Mouse (Mus musculus) spleen, adult 2 months (tissue): ENCODE results near the gene Fyb. TPM values are rescaled to one million over a fixed set of nuclear protein-coding genes. Genes with fewer than 3 reads are reported as not detected.

Experiments used
- DNase-seq, 2 experiments: peaks; one replicate each; pipeline versions ENCODE4 v3.0.0 to v3.0.0-alpha.2; 2012 to 2021; ENCODE audit warnings: low spot score in 2 of 2, low read depth in 1 of 2
- H3K27ac ChIP-seq: fragments of 200-500 bp; 2 replicates; pipeline ENCODE4 v1.5.1; 2012; ENCODE audit warnings: low read length, inconsistent platforms; ENCODE audit not compliant: insufficient read depth
- H3K27me3 ChIP-seq: fragments of 200-500 bp; 2 replicates; pipeline ENCODE4 v1.6.1; 2012; ENCODE audit warnings: mild to moderate bottlenecking, moderate library complexity, low read length, inconsistent platforms; ENCODE audit not compliant: control insufficient read depth, insufficient read depth
- H3K36me3 ChIP-seq: fragments of 200-500 bp; 2 replicates; pipeline ENCODE4 v1.6.1; 2012; ENCODE audit warnings: mild to moderate bottlenecking, low read length, inconsistent platforms; ENCODE audit not compliant: control insufficient read depth, insufficient read depth
- H3K4me1 ChIP-seq: fragments of 200-500 bp; 2 replicates; pipeline ENCODE4 v1.6.1; 2011; ENCODE audit warnings: inconsistent platforms; ENCODE audit not compliant: control insufficient read depth, insufficient read depth, insufficient read length
- H3K4me3 ChIP-seq: fragments of 200-500 bp; 2 replicates; pipeline ENCODE4 v1.5.1; 2011; ENCODE audit warnings: mild to moderate bottlenecking, inconsistent platforms; ENCODE audit not compliant: insufficient read depth, insufficient read length; ENCODE audit errors: extremely low read depth
- CTCF ChIP-seq: fragments of 200-500 bp; IDR thresholded peaks from 2 replicates; pipeline ENCODE4 v1.5.1; 2011; ENCODE audit warnings: mild to moderate bottlenecking, inconsistent platforms; ENCODE audit not compliant: insufficient read depth, insufficient read length, insufficient replicate concordance; ENCODE audit errors: extremely low read depth
- POLR2A ChIP-seq: fragments of 200-500 bp; IDR thresholded peaks from 2 replicates; pipeline ENCODE4 v1.6.1; 2011; ENCODE audit warnings: low read depth, low read length, inconsistent platforms
- WGBS: fragments of 180-500 bp; shearing (Covaris S2); methylation state at CpG from one replicate; pipeline ENCODE4 v1.1.7; 2018; 5-methylcytosine and 5-hydroxymethylcytosine counted together
- polyA plus RNA-seq: library from polyadenylated mRNA; depleted of rRNA; stranded (reverse); fragments of >200 nt; gene quantifications from 2 replicates; pipeline ENCODE4 v1.2.3, GENCODE M21; 2012

Fyb gene
- polyA plus RNA-seq, 1 experiment, result 35.3 TPM

DNA sequence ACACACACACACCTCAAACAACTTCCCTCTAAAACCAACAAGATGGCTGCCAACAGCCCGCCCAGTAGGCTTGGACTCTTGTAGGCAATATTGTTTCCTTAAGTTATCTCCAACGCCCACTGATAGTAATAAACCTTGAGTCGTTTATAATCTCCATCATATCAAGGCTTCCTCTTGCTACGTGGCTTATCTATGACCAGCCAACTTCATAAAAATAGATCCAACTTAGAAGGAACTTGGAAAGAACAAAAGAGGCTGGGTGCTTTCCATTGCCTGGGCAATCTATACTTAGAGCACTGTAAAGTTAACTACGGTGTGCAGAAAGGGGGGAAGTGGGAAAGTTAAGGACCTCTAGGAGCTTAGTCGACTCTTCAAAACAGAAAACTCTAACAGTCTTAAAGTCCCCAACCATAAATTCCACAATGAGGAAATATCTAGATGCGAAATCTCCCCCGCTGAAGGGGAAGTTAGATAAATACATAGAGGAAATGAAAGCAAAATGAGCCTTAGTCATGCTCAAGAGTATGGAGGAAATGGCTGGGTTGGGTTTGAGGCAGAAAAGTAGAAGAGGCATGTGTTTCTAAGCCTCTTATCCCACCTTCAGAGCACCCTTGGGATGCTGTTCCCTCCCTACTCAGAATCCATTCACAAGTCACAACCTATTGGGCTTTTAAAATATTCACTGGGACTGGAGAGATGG is 101.0 kb downstream of the Fyb start:
- peak in 1 of 2 experiments; percentile 33 for DNase-seq
- Histone ChIP-seq H3K4me3 (no peak overlapping the region), H3K27me3 (no peaks in the 10 kb centered on the region), H3K4me1 (peaks cover 14% of the 10 kb centered on the region; the same call in 1 of the 2 replicates), H3K36me3 (peaks cover 2% of the 10 kb centered on the region; the same call in 1 of the 2 replicates), H3K27ac (peak overlapping the region; percentile 24; the same call in 1 of the 2 replicates)
- WGBS, result 29% methylated on average over 8 of the region's 8 CpGs
- TF ChIP-seq CTCF (no peak), POLR2A (no peak)

DNA sequence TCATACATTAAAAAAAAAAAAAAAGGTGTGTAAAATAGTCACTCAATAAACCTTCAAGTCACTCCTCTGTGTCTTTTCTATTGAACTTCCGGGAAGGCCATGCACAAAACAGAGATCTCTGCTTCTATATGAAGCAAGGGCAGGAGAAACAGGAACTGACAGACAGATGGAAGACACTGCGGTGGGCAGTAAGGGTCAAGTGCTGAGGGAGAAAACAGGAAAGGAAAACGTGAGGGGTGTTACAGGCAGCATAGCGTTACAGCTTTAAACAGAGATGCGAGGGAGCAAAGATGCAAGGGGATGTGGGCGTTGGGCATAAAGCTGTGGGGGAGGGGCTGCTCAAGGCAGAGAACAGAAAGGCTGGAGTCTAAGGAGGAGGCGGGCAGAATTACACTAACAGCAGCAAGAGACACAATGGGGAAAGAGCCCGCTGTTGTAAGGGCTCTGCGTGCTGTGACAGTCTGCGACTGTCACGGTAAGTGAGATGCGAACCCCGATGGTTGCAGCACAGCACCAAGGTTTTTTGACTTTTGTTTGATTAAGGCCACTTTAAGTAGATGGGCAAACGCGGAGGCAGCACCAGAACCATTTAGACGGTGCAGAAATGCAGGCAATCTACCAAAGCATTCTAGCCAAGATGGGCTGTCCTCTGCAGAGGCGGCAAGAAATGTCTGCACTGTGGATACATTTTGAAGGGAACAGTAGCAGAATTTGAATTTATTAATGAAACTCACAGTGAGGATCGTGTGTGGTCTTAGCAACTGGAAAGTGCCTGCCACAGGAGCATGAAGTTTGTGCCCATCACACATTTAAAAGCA is 101.9 kb downstream of the Fyb start:
- DNase-seq, result peak in 1 of 2 experiments; percentile 12

DNA sequence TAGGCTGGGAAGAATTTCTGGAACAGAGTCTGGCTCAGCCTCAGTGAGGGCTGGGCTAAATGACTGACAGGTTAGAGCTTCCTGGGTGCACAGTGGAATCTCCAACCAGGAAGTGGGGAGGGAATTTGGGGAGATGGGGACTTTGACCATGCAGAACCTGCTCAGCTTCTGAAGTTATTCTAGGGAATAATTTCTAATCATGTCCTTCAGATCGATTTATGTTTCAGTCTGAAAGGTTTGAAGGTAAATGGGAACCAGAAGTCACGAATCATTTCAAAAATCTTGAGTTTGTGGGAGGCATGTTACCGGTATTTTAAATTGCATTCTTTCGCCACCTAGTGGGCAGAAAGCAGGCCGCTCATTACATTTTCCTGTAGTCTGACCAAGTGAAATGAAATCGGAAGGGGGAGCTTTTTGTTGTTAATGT is 103.0 kb downstream of the Fyb start:
- H3K4me1 ChIP-seq, result peaks cover 14% of the 10 kb centered on the region; the same call in 1 of the 2 replicates
- TF ChIP-seq POLR2A (no peak), CTCF (peak; percentile 23; the same call in 1 of the 2 replicates)
- peak; percentile 32 to 41 for DNase-seq
- no peaks in the 10 kb centered on the region for H3K27me3 ChIP-seq
- H3K27ac ChIP-seq, result no peak overlapping the region
- no peak overlapping the region for H3K4me3 ChIP-seq
- peaks cover 3% of the 10 kb centered on the region; the same call in 1 of the 2 replicates for H3K36me3 ChIP-seq
- 4% methylated on average over 6 of the region's 6 CpGs for WGBS

More for the DNA sequence above, 101.9 kb downstream of the Fyb start:
- Histone ChIP-seq H3K27me3 (no peaks in the 10 kb centered on the region), H3K4me3 (no peak overlapping the region), H3K27ac (0 out of 2 replicates have a peak overlapping the region, but pooled peaks have one; percentile 13), H3K36me3 (peaks cover 3% of the 10 kb centered on the region; the same call in 1 of the 2 replicates), H3K4me1 (peaks cover 14% of the 10 kb centered on the region; the same call in 1 of the 2 replicates)
- 62% methylated on average over 18 of the region's 18 CpGs for WGBS
- TF ChIP-seq CTCF (no peak), POLR2A (no peak)

DNA sequence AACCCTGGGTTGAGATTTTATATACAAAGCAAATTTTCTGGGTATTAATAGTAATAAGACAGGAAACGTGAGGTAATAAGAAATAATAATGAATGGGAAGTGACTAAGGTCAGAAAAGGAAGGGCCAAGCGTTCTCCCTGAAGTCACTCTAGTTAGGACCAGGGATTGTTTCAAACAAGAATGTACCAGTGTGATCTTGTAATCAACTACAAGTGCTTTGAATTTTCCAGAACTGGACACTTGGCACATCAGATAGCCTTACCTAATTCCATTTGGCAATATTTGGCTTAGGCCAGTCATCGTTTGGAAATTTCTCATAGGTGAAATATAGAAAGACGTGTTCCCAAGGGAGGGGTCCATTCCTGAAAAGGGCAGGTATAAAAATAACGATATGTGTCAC is 103.5 kb downstream of the Fyb start:
- H3K4me3 ChIP-seq, result no peak overlapping the region
- H3K4me1 ChIP-seq, result peaks cover 14% of the 10 kb centered on the region; the same call in 1 of the 2 replicates
- TF ChIP-seq CTCF (no peak), POLR2A (no peak)
- H3K27ac ChIP-seq, result no peak overlapping the region
- WGBS, result 77% methylated on average over 5 of the region's 5 CpGs
- H3K36me3 ChIP-seq, result peaks cover 5% of the 10 kb centered on the region; the same call in 1 of the 2 replicates
- no peak for DNase-seq
- H3K27me3 ChIP-seq, result no peaks in the 10 kb centered on the region

DNA sequence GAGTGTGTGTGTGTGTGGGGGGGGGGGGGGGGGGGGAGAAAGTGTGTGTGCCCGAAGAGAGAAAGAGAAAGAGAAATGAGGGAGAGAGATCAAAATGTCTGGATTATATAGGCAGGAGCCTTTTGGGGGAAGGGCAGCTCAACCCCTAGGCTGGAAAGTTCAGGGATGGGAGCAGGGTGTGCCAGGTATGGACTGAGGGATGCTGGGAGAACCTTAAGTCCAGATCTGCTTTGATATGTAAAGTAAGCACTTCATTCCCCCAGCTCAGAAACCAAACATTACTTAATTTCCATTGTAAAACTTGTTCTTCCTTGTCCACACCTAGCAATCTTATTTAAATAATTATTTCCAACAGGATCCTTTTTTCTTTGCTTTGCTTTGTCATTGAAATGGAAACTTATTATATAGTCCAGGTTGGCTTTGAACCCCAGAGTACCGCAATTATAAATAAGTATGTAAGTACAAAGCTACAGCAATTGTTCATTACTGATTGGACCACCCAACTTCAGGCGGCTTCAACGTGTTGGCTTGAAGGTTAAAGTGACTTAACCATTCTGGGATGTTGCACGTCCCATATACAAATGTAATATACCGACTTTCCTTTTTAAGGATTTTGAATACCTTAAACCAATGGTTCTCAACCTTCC is 105.9 kb downstream of the Fyb start:
- no peaks in the 10 kb centered on the region for H3K27me3 ChIP-seq
- H3K4me3 ChIP-seq, result no peak overlapping the region
- DNase-seq, result no peak
- no peak for TF ChIP-seq POLR2A
- no peak for TF ChIP-seq CTCF
- no peak overlapping the region for H3K27ac ChIP-seq
- peaks cover 3% of the 10 kb centered on the region; the same call in 1 of the 2 replicates for H3K36me3 ChIP-seq
- WGBS, result 91% methylated on average over 5 of the region's 6 CpGs
- peaks cover 12% of the 10 kb centered on the region; the same call in 1 of the 2 replicates for H3K4me1 ChIP-seq

DNA sequence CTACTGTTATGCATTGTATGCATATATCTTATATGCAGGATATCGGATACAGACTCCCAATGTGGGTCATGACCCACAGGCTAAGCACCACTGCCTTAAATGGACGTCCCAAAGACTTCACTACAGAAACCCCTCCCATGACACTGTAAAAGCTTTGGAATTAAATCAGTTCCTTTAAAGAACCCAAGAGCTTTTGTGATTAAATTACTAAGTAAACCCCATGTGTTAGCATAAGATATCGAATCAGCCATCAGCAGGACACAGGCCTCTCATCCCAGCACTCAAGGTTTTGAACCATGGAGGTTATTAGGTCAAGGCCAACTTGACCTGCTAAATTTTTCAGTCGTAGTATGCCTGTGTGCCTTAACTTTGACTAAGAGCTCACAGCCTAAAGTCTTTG is 106.5 kb downstream of the Fyb start:
- peaks cover 3% of the 10 kb centered on the region; the same call in 1 of the 2 replicates for H3K36me3 ChIP-seq
- H3K27me3 ChIP-seq, result no peaks in the 10 kb centered on the region
- peaks cover 9% of the 10 kb centered on the region; the same call in 1 of the 2 replicates for H3K4me1 ChIP-seq
- no peak for DNase-seq
- no peak overlapping the region for H3K27ac ChIP-seq
- 89% methylated on average over 4 of the region's 4 CpGs for WGBS
- TF ChIP-seq CTCF (no peak), POLR2A (no peak)
- no peak overlapping the region for H3K4me3 ChIP-seq
